Mouse (Mus musculus): ENCODE results near the gene St6galnac3.

DNA sequence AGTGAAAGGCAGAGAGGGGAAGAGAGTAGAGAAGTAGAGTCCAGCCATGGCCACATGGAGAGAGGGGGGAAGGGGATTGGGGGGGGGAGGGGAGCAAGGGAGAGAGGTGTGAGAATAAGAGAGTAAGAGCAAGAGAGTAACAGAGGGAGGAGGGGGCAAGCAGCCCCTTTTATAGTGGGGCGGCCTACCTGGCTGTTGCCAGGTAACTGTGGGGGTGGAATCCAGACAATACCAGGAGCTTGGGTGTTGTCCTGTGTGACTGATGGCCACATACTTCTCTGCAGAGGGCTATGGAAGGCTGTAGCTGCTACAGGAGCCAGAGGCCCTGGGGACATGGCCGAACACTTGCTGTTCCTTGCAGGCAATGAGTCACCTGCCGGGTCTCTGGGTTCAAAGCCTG is 360.6 kb downstream of the St6galnac3 start:
- TF ChIP-seq CTCF (IDR thresholded peaks at IDR 0.05; ENCODE audit: control insufficient read depth, insufficient read depth, low read length) (no peak), POLR2A (IDR thresholded peaks at IDR 0.05; ENCODE audit: borderline replicate concordance, control insufficient read depth, low read depth, low read length) (no peak)

All from bone marrow, adult 2 months (tissue).